Mouse (Mus musculus) olfactory bulb, adult 2 months (tissue): ENCODE measurements around the gene Majin. TPM values are rescaled to one million over a fixed set of nuclear protein-coding genes. Genes with fewer than 3 reads are reported as not detected.

Experiments used
- H3K27ac ChIP-seq: fragments of 200-500 bp; 2 replicates; pipeline ENCODE4 v1.5.1; 2012; ENCODE audit warnings: low read depth, low read length; ENCODE audit not compliant: insufficient read depth
- H3K4me1 ChIP-seq: fragments of 200-500 bp; 2 replicates; pipeline ENCODE4 v1.6.1; 2012; ENCODE audit warnings: low read length; ENCODE audit not compliant: control insufficient read depth, insufficient read depth
- H3K4me3 ChIP-seq: fragments of 200-500 bp; 2 replicates; pipeline ENCODE4 v1.5.1; 2012; ENCODE audit warnings: mild to moderate bottlenecking, low read depth, low read length, moderate library complexity; ENCODE audit not compliant: insufficient read depth
- CTCF ChIP-seq: fragments of 200-500 bp; IDR thresholded peaks from 2 replicates; pipeline ENCODE4 v1.5.1; 2012; ENCODE audit warnings: low read depth, mild to moderate bottlenecking, low read length, moderate library complexity; ENCODE audit not compliant: insufficient read depth
- POLR2A ChIP-seq: fragments of 200-500 bp; IDR thresholded peaks from 2 replicates; pipeline ENCODE4 v1.6.1; 2012; ENCODE audit warnings: mild to moderate bottlenecking, low read depth, low read length, moderate library complexity; ENCODE audit not compliant: insufficient read depth
- WGBS: fragments of 180-500 bp; shearing (Covaris S2); methylation state at CpG from one replicate; pipeline ENCODE4 v1.1.7; 2018; 5-methylcytosine and 5-hydroxymethylcytosine counted together
- polyA plus RNA-seq: library from polyadenylated mRNA; stranded (reverse); fragments of >200 nt; gene quantifications from 2 replicates; pipeline ENCODE4 v1.2.4, GENCODE M21; 2012; ENCODE audit warnings: low replicate concordance; ENCODE audit not compliant: missing spikeins, insufficient read depth, insufficient read length

Majin gene
- polyA plus RNA-seq, 1 experiment = not detected

GRCm38 (mm10) chr19:6157220-6157619, 27.0 kb upstream of the Majin start:
- no peak for TF ChIP-seq POLR2A
- Histone ChIP-seq H3K4me1 (no peaks in the 10 kb centered on the region), H3K4me3 (no peak overlapping the region), H3K27ac (no peak overlapping the region)
- WGBS = 77% methylated on average over 6 of the region's 6 CpGs

- Histone ChIP-seq H3K4me3 (no peak overlapping the region), H3K4me1 (peaks cover 5% of the 10 kb centered on the region; the same call in 1 of the 2 replicates), H3K27ac (no peak overlapping the region)
- TF ChIP-seq POLR2A (no peak), CTCF (no peak)
- 58% methylated on average over 10 of the region's 10 CpGs for WGBS
Measured at GRCm38 (mm10) chr19:6163872-6164547, 20.2 kb upstream of the Majin start.

- TF ChIP-seq POLR2A (no peak), CTCF (no peak)
- Histone ChIP-seq H3K4me1 (peaks cover 5% of the 10 kb centered on the region; the same call in 1 of the 2 replicates), H3K4me3 (no peak overlapping the region), H3K27ac (no peak overlapping the region)
- WGBS = 78% methylated on average over 4 of the region's 4 CpGs
Measured at GRCm38 (mm10) chr19:6166750-6167149, 17.4 kb upstream of the Majin start.

GRCm38 (mm10) chr19:6171215-6171614, 13.0 kb upstream of the Majin start:
- H3K4me3 ChIP-seq = no peak overlapping the region
- 86% methylated on average over 8 of the region's 8 CpGs for WGBS
- no peak overlapping the region for H3K27ac ChIP-seq
- TF ChIP-seq CTCF = no peak
- TF ChIP-seq POLR2A = no peak
- H3K4me1 ChIP-seq = no peaks in the 10 kb centered on the region

- WGBS = 46% methylated on average over 5 of the region's 5 CpGs
- Histone ChIP-seq H3K27ac (no peak overlapping the region), H3K4me1 (no peaks in the 10 kb centered on the region), H3K4me3 (no peak overlapping the region)
- TF ChIP-seq CTCF (no peak), POLR2A (no peak)
Measured at GRCm38 (mm10) chr19:6174771-6175170, 9.4 kb upstream of the Majin start.

GRCm38 (mm10) chr19:6178775-6179174, 5.4 kb upstream of the Majin start:
- 87% methylated on average over 6 of the region's 6 CpGs for WGBS
- no peak for TF ChIP-seq POLR2A
- TF ChIP-seq CTCF = no peak
- no peaks in the 10 kb centered on the region for H3K4me1 ChIP-seq
- H3K27ac ChIP-seq = no peak overlapping the region
- no peak overlapping the region for H3K4me3 ChIP-seq

GRCm38 (mm10) chr19:6181629-6182028, 2.6 kb upstream of the Majin start:
- TF ChIP-seq CTCF (no peak), POLR2A (no peak)
- 37% methylated on average over 5 of the region's 5 CpGs for WGBS
- H3K27ac ChIP-seq = no peak overlapping the region
- no peaks in the 10 kb centered on the region for H3K4me1 ChIP-seq
- no peak overlapping the region for H3K4me3 ChIP-seq

GRCm38 (mm10) chr19:6182534-6182933, 1.7 kb upstream of the Majin start:
- Histone ChIP-seq H3K4me3 (no peak overlapping the region), H3K4me1 (no peaks in the 10 kb centered on the region), H3K27ac (no peak overlapping the region)
- WGBS = 35% methylated on average over 3 of the region's 3 CpGs
- TF ChIP-seq CTCF (no peak), POLR2A (no peak)

GRCm38 (mm10) chr19:6204265-6204664, 20.1 kb downstream of the Majin start:
- TF ChIP-seq CTCF = no peak
- TF ChIP-seq POLR2A = no peak
- Histone ChIP-seq H3K4me3 (no peak overlapping the region), H3K27ac (no peak overlapping the region), H3K4me1 (no peaks in the 10 kb centered on the region)
- WGBS = 77% methylated on average over 2 of the region's 2 CpGs
